Mouse (Mus musculus) erythroblast, embryonic 14.5 days (primary cell): ENCODE data around the gene Neurod1.

Source experiments
- GATA1 ChIP-seq: IDR thresholded peaks from 2 replicates; pipeline ENCODE4 v1.6.1; 2012; ENCODE audit warnings: low read length, inconsistent platforms, mixed read lengths
- TAL1 ChIP-seq: IDR thresholded peaks from 3 replicates; pipeline ENCODE4 v1.6.1; 2012; ENCODE audit warnings: low read length, inconsistent platforms, mixed read lengths

DNA sequence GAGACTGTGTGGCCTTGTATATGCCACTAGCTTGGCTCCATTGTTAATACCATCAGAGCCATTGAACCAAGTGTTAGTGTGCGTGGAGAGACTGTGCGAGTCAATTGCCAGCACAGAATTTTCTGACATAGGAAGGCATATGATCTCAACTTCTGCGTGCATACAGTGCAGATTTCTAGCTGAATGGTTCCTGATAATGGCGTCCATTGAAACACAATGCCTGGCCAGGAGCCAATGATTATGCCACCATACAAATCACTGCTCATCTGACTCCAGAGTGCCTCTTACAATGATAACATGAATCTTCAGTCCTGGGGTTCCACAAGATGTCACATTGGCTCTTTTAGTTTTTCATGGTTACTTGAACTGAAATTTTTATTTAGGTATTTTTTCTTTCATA lies 7.2 kb downstream of the Neurod1 start:
- no peak for TF ChIP-seq GATA1
- no peak for TF ChIP-seq TAL1
